Mouse (Mus musculus) MEL (cell line): ENCODE results near the gene Grm6.

Experiments used
- CTCF ChIP-seq, 3 experiments: IDR thresholded peaks in 2 of 3; conservative IDR thresholded peaks in 1 of 3; 2 replicates each; pipeline ENCODE4 v1.5.1; 2011 to 2012; ENCODE audit warnings: low read length in 3 of 3, low read depth in 2 of 3, mild to moderate bottlenecking in 2 of 3, improper control_type of control experiment in 1 of 3, inconsistent platforms in 1 of 3, mixed read lengths in 1 of 3, moderate library complexity in 1 of 3; ENCODE audit not compliant: control insufficient read depth in 1 of 3, insufficient read depth in 1 of 3, poor library complexity in 1 of 3, severe bottlenecking in 1 of 3
- EP300 ChIP-seq, 2 experiments: IDR thresholded peaks; 2 replicates each; pipeline ENCODE4 v1.6.1; 2011; ENCODE audit warnings: improper control_type of control experiment in 2 of 2, low read length in 2 of 2, low read depth in 1 of 2, mild to moderate bottlenecking in 1 of 2
- ETS1 ChIP-seq: IDR thresholded peaks from 2 replicates; pipeline ENCODE4 v1.6.1; 2012; ENCODE audit warnings: low read depth, mild to moderate bottlenecking, inconsistent platforms, low read length, improper control_type of control experiment, moderate library complexity
- MAFK ChIP-seq: IDR thresholded peaks from 2 replicates; pipeline ENCODE4 v1.6.1; 2011; ENCODE audit warnings: low read depth, mild to moderate bottlenecking, low read length, improper control_type of control experiment, borderline replicate concordance
- MEF2A ChIP-seq: IDR thresholded peaks from 2 replicates; pipeline ENCODE4 v1.6.1; 2014; ENCODE audit warnings: low read depth, mild to moderate bottlenecking, inconsistent platforms, low read length, improper control_type of control experiment; ENCODE audit not compliant: poor library complexity, insufficient replicate concordance, severe bottlenecking; ENCODE audit errors: extremely low read depth
- MYC ChIP-seq: IDR thresholded peaks from 2 replicates; pipeline ENCODE4 v1.6.1; 2011; ENCODE audit warnings: low read depth, mild to moderate bottlenecking, low read length, improper control_type of control experiment, moderate library complexity
- POLR2A ChIP-seq, 2 experiments: IDR thresholded peaks; 2 replicates each; pipeline ENCODE4 v1.6.1; 2011 to 2012; ENCODE audit warnings: low read length in 2 of 2, mild to moderate bottlenecking in 2 of 2, control low read depth in 1 of 2, improper control_type of control experiment in 1 of 2, low read depth in 1 of 2, moderate library complexity in 1 of 2; ENCODE audit not compliant: control insufficient read depth in 1 of 2, insufficient read depth in 1 of 2, poor library complexity in 1 of 2
- RCOR1 ChIP-seq: IDR thresholded peaks from 2 replicates; pipeline ENCODE4 v1.6.1; 2012; ENCODE audit warnings: low read depth, mild to moderate bottlenecking, inconsistent platforms, low read length, improper control_type of control experiment
- SMC3 ChIP-seq: IDR thresholded peaks from 2 replicates; pipeline ENCODE4 v1.6.1; 2011; ENCODE audit warnings: low read depth, low read length, improper control_type of control experiment
- TCF12 ChIP-seq: IDR thresholded peaks from 2 replicates; pipeline ENCODE4 v1.6.1; 2014; ENCODE audit warnings: low read depth, mild to moderate bottlenecking, inconsistent platforms, low read length, improper control_type of control experiment, moderate library complexity
- ZC3H11A ChIP-seq: IDR thresholded peaks from 2 replicates; pipeline ENCODE4 v1.6.1; 2012; ENCODE audit warnings: low read depth, mild to moderate bottlenecking, inconsistent platforms, low read length, improper control_type of control experiment
- ZNF384 ChIP-seq: IDR thresholded peaks from 2 replicates; pipeline ENCODE4 v1.6.1; 2012; ENCODE audit warnings: low read depth, mild to moderate bottlenecking, inconsistent platforms, low read length, improper control_type of control experiment

DNA sequence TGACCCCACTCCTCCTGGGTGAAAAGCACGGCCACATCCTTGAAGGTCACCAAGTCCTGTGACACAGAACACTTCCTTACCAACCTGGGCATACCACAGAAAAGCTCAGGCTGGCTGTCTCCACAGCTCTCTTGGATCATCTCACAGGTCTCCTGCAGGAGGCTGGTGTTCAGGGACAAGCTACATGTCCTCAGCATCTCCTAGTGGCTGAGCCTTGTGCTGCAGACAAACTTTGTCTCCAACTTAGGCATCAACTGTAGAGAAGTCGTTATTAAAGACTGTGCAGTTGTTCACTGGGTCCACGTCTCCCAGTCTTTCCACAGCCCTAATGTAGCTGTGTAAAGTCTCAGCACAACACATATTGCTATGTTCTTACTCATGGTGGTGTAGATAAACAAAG, 33.3 kb downstream of the Grm6 start:
- TF ChIP-seq ZNF384 (no peak), SMC3 (no peak), EP300 (IDR thresholded peaks at IDR 0.05; ENCODE audit: low read depth in 1 of 2, low read length in 2 of 2) (no peak), POLR2A (IDR thresholded peaks at IDR 0.05; ENCODE audit: control insufficient read depth in 1 of 2, insufficient read depth in 1 of 2, low read depth in 1 of 2, low read length in 2 of 2, poor library complexity in 1 of 2) (no peak), RCOR1 (no peak), MEF2A (no peak), MAFK (no peak), CTCF (IDR thresholded peaks at IDR 0.05 in 2 of 3, conservative IDR thresholded peaks at IDR 0.05 in 1 of 3; ENCODE audit: control insufficient read depth in 1 of 3, insufficient read depth in 1 of 3, low read depth in 2 of 3, low read length in 3 of 3, poor library complexity in 1 of 3, severe bottlenecking in 1 of 3) (no peak), ETS1 (no peak), TCF12 (no peak), ZC3H11A (no peak), MYC (no peak)
